Mouse (Mus musculus): ENCODE results near the gene Vmn1r117. TPM values are rescaled to one million over a fixed set of nuclear protein-coding genes. Genes with fewer than 3 reads are reported as not detected.
"Not testable (repeated sequence)": the region's sequence is repeated elsewhere in the genome, so short reads cannot be mapped to it uniquely, and the experiment has no call there.

Vmn1r117 gene
- not detected for total RNA-seq (2021)
- long read RNA-seq, experiment 1: 0 reads
- long read RNA-seq, experiment 2: 0 reads

DNA sequence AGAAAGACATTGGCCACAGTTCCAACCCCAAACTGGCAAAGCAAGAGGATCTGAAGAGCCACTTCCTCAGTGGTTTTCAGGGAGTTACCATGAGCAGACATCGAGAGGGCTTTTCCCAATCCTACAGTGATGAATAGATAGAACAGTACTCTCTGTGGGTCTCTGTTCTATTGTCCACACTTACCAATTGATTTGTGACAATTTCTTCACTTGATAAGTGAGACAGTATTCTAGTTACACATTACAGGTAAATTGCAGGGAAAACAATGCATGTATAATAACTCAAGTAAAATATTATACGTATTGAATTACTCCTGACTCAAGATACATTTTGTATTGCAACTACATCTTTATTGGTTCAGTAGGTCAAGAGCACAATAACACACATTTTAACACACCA lies at the start of gene Vmn1r117:
Gene Vmn1r117 (minus strand): TSS at position 101 of the 400 bp plus-strand sequence.
- intact Hi-C loops (cut with DNase I); DNase-seq; H3K4me3 ChIP-seq; H3K27ac ChIP-seq: not testable (repeated sequence)

DNA sequence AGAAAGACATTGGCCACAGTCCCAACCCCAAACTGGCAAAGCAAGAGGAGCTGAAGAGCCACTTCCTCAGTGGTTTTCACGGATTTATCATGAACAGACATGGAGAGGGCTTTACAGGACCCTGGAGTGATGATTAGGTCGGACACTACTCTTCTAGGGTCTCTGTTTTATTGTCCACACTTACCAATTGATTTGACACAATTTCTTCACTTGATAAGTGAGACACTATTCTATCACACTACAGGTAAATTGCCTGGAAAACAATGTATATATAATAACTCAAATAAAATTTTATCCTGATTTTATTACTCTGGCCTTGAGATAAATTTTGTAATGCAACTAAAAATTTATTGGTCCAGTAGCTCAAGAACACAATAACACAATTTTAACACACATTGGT lies 28.3 kb upstream of the Vmn1r117 start, which contains the start of gene Vmn1r118:
Gene Vmn1r118 (minus strand): TSS at position 101 of the 400 bp plus-strand sequence.
- H3K4me3 ChIP-seq; intact Hi-C loops (cut with DNase I); DNase-seq; H3K27ac ChIP-seq: not testable (repeated sequence)

DNA sequence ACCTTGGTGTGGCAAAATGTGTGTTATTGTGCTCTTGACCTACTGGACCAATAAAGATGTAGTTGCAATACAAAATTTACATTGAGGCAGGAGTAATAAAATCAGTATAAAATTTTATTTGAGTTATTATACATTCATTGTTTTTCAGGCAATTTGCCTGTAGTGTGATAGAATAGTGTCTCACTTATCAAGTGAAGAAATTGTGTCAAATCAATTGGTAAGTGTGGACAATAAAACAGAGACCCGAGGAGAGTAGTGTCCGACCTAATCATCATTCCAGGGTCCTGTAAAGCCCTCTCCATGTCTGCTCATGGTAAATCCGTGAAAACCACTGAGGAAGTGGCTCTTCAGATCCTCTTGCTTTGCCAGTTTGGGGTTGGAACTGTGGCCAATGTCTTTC lies 12.0 kb downstream of the Vmn1r117 start, which contains the start of gene Vmn1r116:
Gene Vmn1r116 (plus strand): TSS at position 301 of the 400 bp plus-strand sequence.
- intact Hi-C loops (cut with DNase I): not testable (repeated sequence)

DNA sequence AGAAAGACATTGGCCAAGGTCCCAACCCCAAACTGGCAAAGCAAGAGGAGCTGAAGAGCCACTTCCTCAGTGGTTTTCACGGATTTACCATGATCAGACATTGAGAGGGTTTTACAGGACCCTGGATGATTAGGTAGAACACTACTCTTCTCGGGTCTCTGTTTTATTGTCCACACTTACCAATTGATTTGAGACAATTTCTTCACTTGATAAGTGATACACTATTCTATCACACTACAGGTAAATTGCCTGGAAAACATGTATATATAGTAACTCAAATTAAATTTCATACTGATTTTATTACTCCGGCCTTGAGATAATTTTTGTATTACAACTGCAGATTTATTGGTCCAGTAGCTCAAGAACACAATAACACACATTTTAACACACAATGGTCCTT lies 39.0 kb downstream of the Vmn1r117 start, which contains the start of gene Vmn1r115:
Gene Vmn1r115 (minus strand): TSS at position 101 of the 400 bp plus-strand sequence.
- DNase-seq; intact Hi-C loops (cut with DNase I); H3K4me3 ChIP-seq; H3K27ac ChIP-seq: not testable (repeated sequence)

More for the DNA sequence above, 12.0 kb downstream of the Vmn1r117 start, which contains the start of gene Vmn1r116:
- not testable (repeated sequence) for H3K4me3 ChIP-seq, H3K27ac ChIP-seq, DNase-seq

Other genes with a start within 250 kb of the Vmn1r117 start
- not detected for gene Vmn1r107, start 215.2 kb downstream of the Vmn1r117 start, total RNA-seq (2021)
- not detected for gene Vmn1r111, start 180.9 kb downstream of the Vmn1r117 start, total RNA-seq (2021)
- not detected for gene Gm10668, start 153.5 kb downstream of the Vmn1r117 start, total RNA-seq (2021)
- not detected for gene Vmn1r112, start 112.9 kb downstream of the Vmn1r117 start, total RNA-seq (2021)
- not detected for gene Vmn1r113, start 96.8 kb downstream of the Vmn1r117 start, total RNA-seq (2021)
- gene Vmn1r114, start 71.9 kb downstream of the Vmn1r117 start, total RNA-seq (2021): not detected
- gene Vmn1r115, start 39.1 kb downstream of the Vmn1r117 start, total RNA-seq (2021): not detected
- gene Vmn1r116, start 11.9 kb downstream of the Vmn1r117 start, total RNA-seq (2021): not detected
- gene Vmn1r118, start 28.2 kb upstream of the Vmn1r117 start, total RNA-seq (2021): not detected
- gene Vmn1r119, start 128.3 kb upstream of the Vmn1r117 start, total RNA-seq (2021): not detected
- not detected for gene Vmn1r120, start 169.7 kb upstream of the Vmn1r117 start, total RNA-seq (2021)
- not detected for gene Vmn1r121, start 214.4 kb upstream of the Vmn1r117 start, total RNA-seq (2021)